Mouse (Mus musculus): ENCODE measurements around the gene Fbrs.

Gene Fbrs

GRCm38 (mm10) chr7:127511241-127511640 lies 32.2 kb downstream of the Fbrs start:
- no peak for TF ChIP-seq GATA4 (IDR thresholded peaks at IDR 0.05; ENCODE audit: insufficient replicate concordance, low read length)

GRCm38 (mm10) chr7:127511808-127512230 lies 32.8 kb downstream of the Fbrs start, which contains the start of gene Srcap:
Srcap (plus strand) TSS chr7:127511983.
- TF ChIP-seq GATA4 (IDR thresholded peaks at IDR 0.05; ENCODE audit: insufficient replicate concordance, low read length) = peak; percentile 96; the same call in 1 of the 2 replicates

- no peak for TF ChIP-seq GATA4 (IDR thresholded peaks at IDR 0.05; ENCODE audit: insufficient replicate concordance, low read length)
Observed at GRCm38 (mm10) chr7:127512231-127513015, 33.4 kb downstream of the Fbrs start.

GRCm38 (mm10) chr7:127513016-127513390 lies 34.0 kb downstream of the Fbrs start:
- TF ChIP-seq GATA4 (IDR thresholded peaks at IDR 0.05; ENCODE audit: insufficient replicate concordance, low read length) = no peak

GRCm38 (mm10) chr7:127513781-127514180 lies 34.8 kb downstream of the Fbrs start:
- TF ChIP-seq GATA4 (IDR thresholded peaks at IDR 0.05; ENCODE audit: insufficient replicate concordance, low read length) = no peak

GRCm38 (mm10) chr7:127515846-127516245 lies 36.8 kb downstream of the Fbrs start:
- TF ChIP-seq GATA4 (IDR thresholded peaks at IDR 0.05; ENCODE audit: insufficient replicate concordance, low read length) = no peak

GRCm38 (mm10) chr7:127516344-127516743 lies 37.3 kb downstream of the Fbrs start:
- TF ChIP-seq GATA4 (IDR thresholded peaks at IDR 0.05; ENCODE audit: insufficient replicate concordance, low read length) = no peak

- TF ChIP-seq GATA4 (IDR thresholded peaks at IDR 0.05; ENCODE audit: insufficient replicate concordance, low read length) = no peak
Observed at GRCm38 (mm10) chr7:127519284-127519683, 40.3 kb downstream of the Fbrs start, which contains the start of gene Gm42715. Gm42715 (plus strand) TSS chr7:127519584.

All from liver, adult (tissue).